ENCODE assay signal across 22 mouse cellular contexts in genomic region chr12:108756611-108757010, GRCm38 (mm10). TPM values are rescaled to one million over a fixed set of nuclear protein-coding genes. Genes with fewer than 3 reads are reported as not detected.
DNase-seq lines count a peak whose midpoint lies in the region; ATAC-seq and TF ChIP-seq lines count a peak whose summit lies in the region.
"Had no signal": no experiment of that assay in that cellular context is flagged by ENCODE, and none has a peak within 500 bp of the region (broad histone marks: within the 10 kb centered on the region; RNA-seq: fewer than 3 reads in every experiment).

No protein-coding gene starts in this region.

- no peak overlapping the region for H3K27ac ChIP-seq in lung, postnatal 0 days (ENCODE audit: low read length)
- H3K27ac ChIP-seq in stomach, postnatal 0 days (replicated peaks) = no peak overlapping the region
- H3K27ac ChIP-seq: embryonic facial prominence, embryonic 13.5 days; heart, adult 2 months; limb, embryonic 15.5 days; macrophage; neural tube, embryonic 12.5 days had no signal

- H3K4me1 ChIP-seq in lung, postnatal 0 days (ENCODE audit: insufficient read depth, low read depth, low read length) = no peaks in the 10 kb centered on the region
- H3K4me1 ChIP-seq in stomach, postnatal 0 days (replicated peaks; ENCODE audit: control insufficient read depth, insufficient read depth) = no peaks in the 10 kb centered on the region; the same call in 1 of the 2 replicates

- DNase-seq in cerebellum, adult 9-10 months = peak; percentile 14
- no peak for DNase-seq in cerebellum, postnatal 25 days
- DNase-seq in lung, postnatal 0 days (ENCODE audit: low spot score) = no peak
- DNase-seq in lung, postnatal 10 days = no peak
- DNase-seq in ES-CJ7 (ENCODE audit: low read depth, low spot score) = peak; percentile 51
- no peak for DNase-seq in stomach, postnatal 0 days (ENCODE audit: low spot score)
- DNase-seq: cerebellum, adult 8-10 months; gastrocnemius, postnatal 14 days; heart, adult 2 months; kidney, adult 8-10 months; kidney, postnatal 14 days; lung, embryonic 14.5 days; right cerebral cortex, adult 18-20 months had no signal

- TF ChIP-seq CTCF in lung, postnatal 0 days (IDR thresholded peaks at IDR 0.05) = peak; percentile 22; the same call in 1 of the 2 replicates
- TF ChIP-seq CTCF in stomach, postnatal 0 days (IDR thresholded peaks at IDR 0.05; ENCODE audit: low read depth) = peak; percentile 25; the same call in 1 of the 2 replicates

- H3K36me3 ChIP-seq in lung, postnatal 0 days (ENCODE audit: insufficient read depth, low read length) = no peaks in the 10 kb centered on the region
- no peaks in the 10 kb centered on the region for H3K36me3 ChIP-seq in stomach, postnatal 0 days (ENCODE audit: control insufficient read depth, insufficient read depth, low read length)
- H3K36me3 ChIP-seq: embryonic facial prominence, embryonic 13.5 days; G1E; limb, embryonic 15.5 days; midbrain, embryonic 10.5 days; neural tube, embryonic 12.5 days had no signal

- H3K9ac ChIP-seq in lung, postnatal 0 days (replicated peaks; ENCODE audit: low read depth) = no peak overlapping the region
- no peak overlapping the region for H3K9ac ChIP-seq in stomach, postnatal 0 days (ENCODE audit: low read length)
- H3K9ac ChIP-seq: lung, embryonic 14.5 days had no signal

- ATAC-seq in lung, postnatal 0 days = no peak
- no peak for ATAC-seq in stomach, postnatal 0 days (ENCODE audit: low FRiP score, low TSS enrichment)
- ATAC-seq in granulocyte monocyte progenitor cell, adult 5-6 weeks (replicated peaks; ENCODE audit: poor library complexity, severe bottlenecking) = no peak

- no peak for TF ChIP-seq EP300 in lung, postnatal 0 days (IDR thresholded peaks at IDR 0.05)
- no peak for TF ChIP-seq EP300 in stomach, postnatal 0 days (optimal IDR thresholded peaks at IDR 0.05)

- no peak overlapping the region for H3K4me3 ChIP-seq in lung, postnatal 0 days (ENCODE audit: low read depth, low read length)
- no peak overlapping the region for H3K4me3 ChIP-seq in stomach, postnatal 0 days (ENCODE audit: low read depth, low read length)

- WGBS in lung, postnatal 0 days = 85% methylated on average over 10 of the region's 10 CpGs
- 89% methylated on average over 10 of the region's 10 CpGs for WGBS in stomach, postnatal 0 days

- H3K4me2 ChIP-seq in lung, postnatal 0 days (replicated peaks; ENCODE audit: low read depth, low read length) = no peak overlapping the region
- no peak overlapping the region for H3K4me2 ChIP-seq in stomach, postnatal 0 days (replicated peaks; ENCODE audit: low read depth)

- no peaks in the 10 kb centered on the region for H3K27me3 ChIP-seq in lung, postnatal 0 days (replicated peaks; ENCODE audit: insufficient read depth, low read length)
- H3K27me3 ChIP-seq in stomach, postnatal 0 days (ENCODE audit: control insufficient read depth, insufficient read depth, low read length) = no peaks in the 10 kb centered on the region
- H3K27me3 ChIP-seq: embryonic facial prominence, embryonic 13.5 days; limb, embryonic 15.5 days; neural tube, embryonic 12.5 days had no signal

- H3K9me3 ChIP-seq in lung, postnatal 0 days (ENCODE audit: low read length) = no peaks in the 10 kb centered on the region
- no peaks in the 10 kb centered on the region for H3K9me3 ChIP-seq in stomach, postnatal 0 days (ENCODE audit: control insufficient read depth, low read length)
- H3K9me3 ChIP-seq: embryonic facial prominence, embryonic 13.5 days; limb, embryonic 15.5 days; midbrain, embryonic 10.5 days; neural tube, embryonic 12.5 days had no signal

RNA-seq across cellular contexts. Expression of gene Yy1, which starts 36.2 kb away (rescaled TPM):
- 13.7 and 16.2 TPM in 2 replicates for polyA plus RNA-seq in lung, postnatal 0 days (2015; fragmentation: Nextera tagmentation; extraction: Ambion mirVana)
- 9.6 and 9.9 TPM in 2 replicates for polyA plus RNA-seq in stomach, postnatal 0 days (2015; fragmentation: Nextera tagmentation; extraction: Ambion mirVana)
- total RNA-seq in granulocyte monocyte progenitor cell, adult 5-6 weeks (2014; fragmentation: Nextera tagmentation) = 61.2 and 69.7 TPM in 2 replicates
- 54.0 and 54.6 TPM in 2 replicates for total RNA-seq in granulocyte monocyte progenitor cell, adult 5-6 weeks (2017)

RNA-seq across cellular contexts. Expression of gene Degs2, which starts 54.5 kb away (rescaled TPM):
- 0.74 and 0.75 TPM in 2 replicates for polyA plus RNA-seq in lung, postnatal 0 days (2015; fragmentation: Nextera tagmentation; extraction: Ambion mirVana)
- polyA plus RNA-seq in stomach, postnatal 0 days (2015; fragmentation: Nextera tagmentation; extraction: Ambion mirVana) = 172 and 174 TPM in 2 replicates
- total RNA-seq in granulocyte monocyte progenitor cell, adult 5-6 weeks (2014; fragmentation: Nextera tagmentation) = not detected in 2 replicates
- 1.3 and 2.3 TPM in 2 replicates for total RNA-seq in granulocyte monocyte progenitor cell, adult 5-6 weeks (2017)
- total RNA-seq: G1E; hematopoietic stem cell, adult 5-6 weeks; monocyte, adult 5-6 weeks had no signal
- polyA plus RNA-seq: G1E, macrophage had no signal

Comparison
In these comparisons a context has a peak if more than half of its experiments do, and no peak if none do; other contexts are left out.
1. DNase-seq: peak in cerebellum, adult 9-10 months (single experiment) and ES-CJ7 (single experiment); none in cerebellum, postnatal 25 days (0 of 2), lung, postnatal 0 days (single experiment), lung, postnatal 10 days (single experiment) and stomach, postnatal 0 days (single experiment).
2. RNA of gene Degs2, which starts 54.5 kb away (polyA plus RNA-seq): 172 to 174 TPM in stomach, postnatal 0 days; 0.74 to 0.75 TPM in lung, postnatal 0 days; every median in the first group is over 10 times any median in the second.